Mouse (Mus musculus) C3H10T1/2 (cell line): Measurements from ENCODE around the gene Xpot. TPM values are rescaled to one million over a fixed set of nuclear protein-coding genes. Genes with fewer than 3 reads are reported as not detected.

Experiments
- polyA plus RNA-seq, 2 experiments: library from polyadenylated mRNA; unstranded; fragments of >200 nt; fragmentation: generic; extraction: Trizol; gene quantifications; one replicate each; pipeline ENCODE4 v1.2.1; 2012; ENCODE audit warnings: missing spikeins in 2 of 2

Xpot gene
- 10 to 100 TPM in 1 of 2 experiments, 1 to 10 TPM in 1; 8.1 to 22.0 TPM for polyA plus RNA-seq

GRCm38 (mm10) chr10:121626186-121626882 is at the start of gene Xpot:
Gene Xpot, minus strand, starts transcription at chr10:121626332.

GRCm38 (mm10) chr10:121641272-121642053 is 15.3 kb upstream of the Xpot start, which contains the start of gene D930020B18Rik:
Gene D930020B18Rik, plus strand, starts transcription at chr10:121641588.

GRCm38 (mm10) chr10:121586675-121587370 is 39.3 kb downstream of the Xpot start, which contains the start of gene Tbk1:
Gene Tbk1, minus strand, starts transcription at chr10:121586787.

Other genes with a start within 250 kb of the Xpot start
- 1 to 10 TPM in 1 of 2 experiments, under 1 TPM in 1; 0.33 to 5.2 TPM for gene Rassf3, start 150.0 kb downstream of the Xpot start, polyA plus RNA-seq
- 10 to 100 TPM in 1 of 2 experiments, under 1 TPM in 1; 0.96 to 10.5 TPM for gene Tbk1, start 39.5 kb downstream of the Xpot start, polyA plus RNA-seq
- not detected for gene D930020B18Rik, start 15.3 kb upstream of the Xpot start, polyA plus RNA-seq
- gene BC048403, start 113.6 kb upstream of the Xpot start, polyA plus RNA-seq, result 1 to 10 TPM in 1 of 2 experiments, under 1 TPM in 1; 0.46 to 2.7 TPM